8 mouse cellular contexts compared by ENCODE assay signal in the genomic region with DNA sequence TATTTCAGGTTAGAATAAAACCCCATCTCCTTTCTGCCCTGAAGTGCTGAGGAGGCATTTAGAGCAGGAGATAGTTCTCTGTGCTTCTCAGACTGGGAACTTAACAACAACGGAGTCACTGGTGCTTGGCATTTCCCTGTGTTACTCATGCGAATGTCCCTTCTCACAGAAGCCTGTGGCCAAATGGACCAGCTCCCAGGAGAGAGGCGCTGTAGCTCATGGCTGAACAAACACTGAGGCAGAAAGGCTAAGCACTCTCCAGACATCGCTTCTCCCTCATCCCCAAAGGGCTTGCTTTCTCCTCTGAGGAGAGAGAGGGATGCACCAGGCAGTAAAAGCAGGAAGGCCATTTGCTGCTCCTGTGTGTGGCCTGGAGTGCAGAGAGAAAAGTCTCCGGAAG.
DNase-seq lines count a peak whose midpoint lies in the region; ATAC-seq lines count a peak whose summit lies in the region.

No protein-coding gene starts in this region.

- no peak overlapping the region for H3K9ac ChIP-seq in liver, embryonic 11.5 days (ENCODE audit: low read depth, low read length)
- H3K9ac ChIP-seq in intestine, embryonic 16.5 days (ENCODE audit: low read depth, low read length): no peak overlapping the region
- 0 out of 2 replicates have a peak overlapping the region, but pooled peaks have one; percentile 18 for H3K9ac ChIP-seq in midbrain, embryonic 11.5 days (ENCODE audit: low read length)

- no peak overlapping the region for H3K4me3 ChIP-seq in liver, embryonic 11.5 days (ENCODE audit: low read depth, low read length)
- H3K4me3 ChIP-seq in intestine, embryonic 16.5 days (ENCODE audit: low read length): no peak overlapping the region
- no peak overlapping the region for H3K4me3 ChIP-seq in midbrain, embryonic 11.5 days (ENCODE audit: low read depth, low read length)

- no peak for ATAC-seq in liver, embryonic 11.5 days (replicated peaks; ENCODE audit: low FRiP score)
- 0 out of 2 replicates have a peak, but pooled peaks have one; percentile 19 for ATAC-seq in intestine, embryonic 16.5 days
- peak; percentile 35 for ATAC-seq in midbrain, embryonic 11.5 days (ENCODE audit: low FRiP score)

- peak overlapping the region; percentile 19; the same call in 1 of the 2 replicates for H3K27ac ChIP-seq in liver, embryonic 11.5 days (ENCODE audit: low read depth, low read length)
- no peak overlapping the region for H3K27ac ChIP-seq in intestine, embryonic 16.5 days (ENCODE audit: low read length)
- H3K27ac ChIP-seq in midbrain, embryonic 11.5 days (ENCODE audit: low read depth, low read length): no peak overlapping the region

- H3K36me3 ChIP-seq in liver, embryonic 11.5 days (ENCODE audit: control insufficient read depth, insufficient read depth, low read length): no peaks in the 10 kb centered on the region
- H3K36me3 ChIP-seq in intestine, embryonic 16.5 days (ENCODE audit: control insufficient read depth, insufficient read depth, low read length): no peaks in the 10 kb centered on the region
- no peaks in the 10 kb centered on the region for H3K36me3 ChIP-seq in midbrain, embryonic 11.5 days (ENCODE audit: control insufficient read depth, insufficient read depth, low read length)

- no peak for DNase-seq in liver, embryonic 11.5 days (ENCODE audit: low spot score)
- no peak for DNase-seq in liver
- DNase-seq in cerebellum, postnatal 36 days: peak; percentile 52 to 61
- DNase-seq in heart, adult 18-20 months: peak; percentile 67 to 79
- peak; percentile 87 for DNase-seq in midbrain, embryonic 11.5 days (ENCODE audit: low spot score, missing footprints)
- DNase-seq in right cerebral cortex, postnatal 36 days (ENCODE audit: low spot score in 2 of 2): no peak
- DNase-seq in natural killer cell, adult 2 months (ENCODE audit: low spot score in 2 of 2): no peak

- H3K4me1 ChIP-seq in liver, embryonic 11.5 days (replicated peaks; ENCODE audit: control insufficient read depth, insufficient read depth, low read length): peaks cover 25% of the 10 kb centered on the region
- H3K4me1 ChIP-seq in intestine, embryonic 16.5 days (ENCODE audit: control insufficient read depth, insufficient read depth, low read length): peaks cover 16% of the 10 kb centered on the region
- H3K4me1 ChIP-seq in midbrain, embryonic 11.5 days (ENCODE audit: control insufficient read depth, insufficient read depth, low read length): peaks cover 34% of the 10 kb centered on the region

- 13% methylated on average over 5 of the region's 5 CpGs for WGBS in liver, embryonic 11.5 days
- 22% methylated on average over 4 of the region's 5 CpGs for WGBS in intestine, embryonic 16.5 days
- WGBS in midbrain, embryonic 11.5 days: 3% methylated on average over 5 of the region's 5 CpGs

- no peaks in the 10 kb centered on the region for H3K9me3 ChIP-seq in liver, embryonic 11.5 days (ENCODE audit: control insufficient read depth, low read length)
- no peaks in the 10 kb centered on the region for H3K9me3 ChIP-seq in intestine, embryonic 16.5 days (ENCODE audit: control insufficient read depth, low read length)
- no peaks in the 10 kb centered on the region for H3K9me3 ChIP-seq in midbrain, embryonic 11.5 days (ENCODE audit: control insufficient read depth, low read length)

- H3K4me2 ChIP-seq in liver, embryonic 11.5 days: peak overlapping the region; percentile 37
- no peak overlapping the region for H3K4me2 ChIP-seq in intestine, embryonic 16.5 days (ENCODE audit: low read depth, low read length)
- H3K4me2 ChIP-seq in midbrain, embryonic 11.5 days: peak overlapping the region; percentile 22; the same call in 1 of the 2 replicates

- H3K27me3 ChIP-seq in liver, embryonic 11.5 days (replicated peaks; ENCODE audit: control insufficient read depth, insufficient read depth, low read length): no peaks in the 10 kb centered on the region
- no peaks in the 10 kb centered on the region for H3K27me3 ChIP-seq in intestine, embryonic 16.5 days (replicated peaks; ENCODE audit: control insufficient read depth, insufficient read depth, low read length)
- no peaks in the 10 kb centered on the region for H3K27me3 ChIP-seq in midbrain, embryonic 11.5 days (ENCODE audit: control insufficient read depth, insufficient read depth, low read length)

Comparison
In these comparisons a context has a peak if more than half of its experiments do, and no peak if none do; other contexts are left out.
1. DNase-seq: peak in cerebellum, postnatal 36 days (2 of 2), heart, adult 18-20 months (2 of 2) and midbrain, embryonic 11.5 days (single experiment); none in liver, embryonic 11.5 days (single experiment), liver (single experiment), right cerebral cortex, postnatal 36 days (0 of 2) and natural killer cell, adult 2 months (0 of 2).